Mouse (Mus musculus): Measurements from ENCODE around the gene Marcks.

Gene Marcks

GRCm38 (mm10) chr10:37138778-37139442 lies at the start of gene Marcks:
Gene Marcks (minus strand): TSS chr10:37138920.
- DNase-seq = peak; percentile 89

DNA sequence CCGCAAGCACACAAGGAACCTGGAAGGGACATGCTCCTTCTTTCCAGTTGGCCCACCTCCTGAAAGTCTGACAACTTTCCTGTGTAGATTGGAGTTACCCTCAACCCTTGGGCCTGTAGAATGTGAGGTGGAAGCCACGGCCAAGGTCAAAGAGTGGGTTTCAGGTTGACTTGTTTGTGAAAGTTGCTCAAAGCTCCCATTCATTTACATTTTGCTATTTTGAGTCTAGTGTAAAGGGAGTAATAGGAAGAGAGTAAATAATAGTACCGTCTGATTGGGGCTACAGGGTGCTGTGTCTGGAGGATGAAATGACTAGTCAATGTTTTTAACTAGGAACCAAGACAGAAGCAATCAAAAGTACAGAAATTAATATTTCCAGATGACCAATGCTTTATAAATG lies 38.4 kb upstream of the Marcks start:
- no peak for DNase-seq

- DNase-seq = no peak
Observed at GRCm38 (mm10) chr10:37172416-37172950, 33.8 kb upstream of the Marcks start.

DNA sequence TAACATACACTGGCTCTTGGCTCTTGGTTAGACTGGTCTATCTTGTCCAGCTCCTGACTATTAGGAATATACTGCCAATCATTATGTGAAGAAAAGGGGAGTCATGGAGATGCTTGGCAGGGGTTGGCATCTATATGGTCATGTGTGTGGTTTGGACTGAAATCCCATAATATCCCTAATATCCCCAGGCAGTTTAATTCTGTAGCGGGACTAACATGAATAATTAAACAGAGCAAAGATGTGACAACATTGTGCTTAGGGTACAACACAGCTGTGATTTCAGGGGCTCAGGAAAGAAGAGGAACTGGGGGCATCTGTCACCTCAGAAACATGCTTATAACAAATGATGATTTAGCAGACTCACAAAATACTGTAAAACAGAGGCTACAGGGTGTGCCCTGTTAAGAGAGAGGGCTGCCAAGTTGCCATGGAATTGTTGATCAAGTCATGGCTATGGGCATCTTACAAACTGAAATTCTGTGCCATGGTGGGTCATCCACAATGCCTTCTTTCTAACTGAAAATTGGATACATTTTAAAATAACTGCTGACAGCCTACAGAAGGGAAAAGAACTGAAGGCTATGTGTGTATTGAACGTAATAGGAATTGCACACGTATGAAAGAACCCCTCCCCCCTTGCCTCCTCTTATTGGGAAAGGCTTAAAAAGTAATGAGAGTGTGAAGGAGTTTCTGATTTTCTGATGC lies 33.1 kb upstream of the Marcks start:
- DNase-seq = no peak

DNA sequence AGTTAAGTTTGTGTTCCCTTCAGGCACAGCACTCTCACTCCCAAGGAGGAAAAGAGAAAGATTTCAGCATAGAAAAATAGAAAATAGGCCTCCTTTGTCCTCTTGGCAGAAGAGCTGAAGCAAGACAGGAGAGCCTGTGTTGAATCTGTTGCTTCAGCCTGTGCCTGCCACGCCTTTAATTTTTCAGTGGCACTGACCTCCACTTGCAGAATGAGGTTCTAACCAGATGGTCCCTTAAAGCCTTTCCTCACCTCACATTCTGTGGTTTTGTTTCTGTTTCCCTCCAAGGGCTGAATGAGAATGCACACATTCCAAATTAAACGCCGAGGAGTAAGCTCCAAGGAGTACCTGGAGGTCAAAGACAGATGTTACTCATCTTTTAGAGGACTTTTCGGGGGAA lies 32.2 kb upstream of the Marcks start:
- no peak for DNase-seq

DNA sequence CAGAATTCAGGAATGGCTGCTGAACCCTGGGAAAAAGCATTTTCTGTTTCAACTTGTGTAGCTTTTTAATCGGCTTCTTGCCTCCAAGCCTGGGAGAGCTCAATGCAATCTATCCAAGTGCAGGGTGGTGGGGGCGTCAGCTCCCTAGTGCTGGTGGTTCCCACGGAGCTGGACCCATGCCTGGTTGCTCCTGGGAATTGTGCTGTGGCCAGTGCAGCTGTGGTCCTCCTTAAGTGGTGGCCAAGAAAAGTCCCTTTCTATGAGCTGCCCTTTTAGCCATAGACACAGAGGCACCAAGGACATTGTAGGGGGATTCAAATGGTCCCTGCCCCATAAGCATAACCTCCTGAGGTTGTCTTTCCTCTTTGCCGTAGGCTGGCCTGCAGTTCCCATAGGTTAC lies 31.7 kb upstream of the Marcks start:
- no peak for DNase-seq

GRCm38 (mm10) chr10:37167527-37167926 lies 28.8 kb upstream of the Marcks start:
- DNase-seq = no peak

DNA sequence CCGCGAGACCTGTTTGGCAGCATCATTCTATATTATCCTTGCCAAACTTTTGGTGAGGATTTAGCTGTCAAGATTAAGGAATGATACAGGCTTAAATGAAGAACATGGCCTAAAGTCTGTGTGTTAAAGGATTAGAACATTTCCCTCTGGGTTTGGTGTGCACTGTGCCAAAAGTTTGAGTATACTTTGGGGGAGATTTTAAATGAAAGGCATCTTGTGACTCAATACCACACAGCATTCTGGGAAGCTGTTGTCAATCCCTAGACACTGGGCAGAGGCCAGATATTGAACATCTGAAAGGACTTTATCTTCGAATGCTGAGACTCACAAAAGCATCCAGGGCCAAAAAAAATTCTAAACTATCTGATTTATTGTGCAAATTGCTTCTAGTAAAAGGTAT lies 21.0 kb upstream of the Marcks start:
- DNase-seq = no peak

GRCm38 (mm10) chr10:37157156-37157555 lies 18.4 kb upstream of the Marcks start:
- DNase-seq = no peak

GRCm38 (mm10) chr10:37155131-37155530 lies 16.4 kb upstream of the Marcks start:
- DNase-seq = no peak

DNA sequence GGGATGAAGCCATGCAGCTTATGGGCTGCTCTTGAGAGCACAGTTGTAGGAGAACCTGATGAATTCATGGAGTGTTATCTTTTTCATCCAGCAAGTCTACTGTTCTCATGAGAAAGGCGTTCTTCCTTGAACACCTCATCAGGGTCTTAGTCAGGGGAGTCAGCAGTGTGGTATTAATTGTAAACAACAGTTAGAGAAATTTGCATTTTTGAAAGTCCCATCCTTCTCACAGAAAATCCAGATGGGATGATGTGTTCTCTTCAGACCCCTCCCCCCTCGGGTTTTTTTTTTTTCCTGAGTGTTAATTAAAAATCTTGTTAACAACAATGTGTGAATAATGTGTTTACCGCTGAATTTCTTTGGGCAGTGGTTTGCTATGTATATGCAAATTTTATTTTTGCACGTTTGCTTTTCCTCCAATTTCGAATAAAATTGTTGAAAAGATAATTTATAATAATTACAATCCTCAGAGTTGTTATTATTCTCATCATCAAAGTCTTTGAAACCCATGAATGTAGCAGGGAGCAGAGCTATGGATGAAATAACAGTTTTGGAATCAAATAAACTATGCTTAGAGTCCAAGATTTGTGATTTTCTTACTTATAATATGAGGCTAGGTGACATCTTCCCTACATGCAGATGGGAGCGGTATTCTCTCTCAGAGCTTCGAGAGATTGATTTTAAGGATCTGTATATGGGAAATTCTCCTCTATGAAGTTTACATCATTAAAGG lies 13.0 kb upstream of the Marcks start:
- DNase-seq = no peak

DNA sequence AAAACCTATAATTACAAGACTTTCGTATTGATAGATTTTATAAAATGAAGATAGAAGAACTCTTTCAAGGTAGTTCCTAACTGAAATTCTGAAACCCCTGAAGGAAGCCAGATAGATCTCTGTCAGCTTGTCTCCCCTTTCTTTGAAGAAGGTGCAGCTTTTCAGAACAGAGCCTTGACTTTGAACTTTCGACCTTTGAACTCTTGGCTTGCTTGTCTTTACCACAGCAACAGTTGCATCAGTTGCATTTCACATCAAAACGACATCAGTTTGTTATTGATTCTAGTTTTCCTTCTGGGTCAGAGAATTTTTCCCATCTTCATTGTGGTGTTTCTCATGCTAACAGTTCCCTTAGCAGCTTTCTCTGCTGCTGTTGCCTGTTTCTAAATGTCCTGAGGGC lies 9.3 kb upstream of the Marcks start:
- DNase-seq = no peak

GRCm38 (mm10) chr10:37145456-37145855 lies 6.7 kb upstream of the Marcks start:
- DNase-seq = no peak

GRCm38 (mm10) chr10:37141621-37142020 lies 2.9 kb upstream of the Marcks start:
- no peak for DNase-seq

GRCm38 (mm10) chr10:37140736-37141451 lies 2.2 kb upstream of the Marcks start:
- peak; percentile 90 for DNase-seq

- peak; percentile 5 for DNase-seq
Observed at GRCm38 (mm10) chr10:37140166-37140735, 1.5 kb upstream of the Marcks start.

DNA sequence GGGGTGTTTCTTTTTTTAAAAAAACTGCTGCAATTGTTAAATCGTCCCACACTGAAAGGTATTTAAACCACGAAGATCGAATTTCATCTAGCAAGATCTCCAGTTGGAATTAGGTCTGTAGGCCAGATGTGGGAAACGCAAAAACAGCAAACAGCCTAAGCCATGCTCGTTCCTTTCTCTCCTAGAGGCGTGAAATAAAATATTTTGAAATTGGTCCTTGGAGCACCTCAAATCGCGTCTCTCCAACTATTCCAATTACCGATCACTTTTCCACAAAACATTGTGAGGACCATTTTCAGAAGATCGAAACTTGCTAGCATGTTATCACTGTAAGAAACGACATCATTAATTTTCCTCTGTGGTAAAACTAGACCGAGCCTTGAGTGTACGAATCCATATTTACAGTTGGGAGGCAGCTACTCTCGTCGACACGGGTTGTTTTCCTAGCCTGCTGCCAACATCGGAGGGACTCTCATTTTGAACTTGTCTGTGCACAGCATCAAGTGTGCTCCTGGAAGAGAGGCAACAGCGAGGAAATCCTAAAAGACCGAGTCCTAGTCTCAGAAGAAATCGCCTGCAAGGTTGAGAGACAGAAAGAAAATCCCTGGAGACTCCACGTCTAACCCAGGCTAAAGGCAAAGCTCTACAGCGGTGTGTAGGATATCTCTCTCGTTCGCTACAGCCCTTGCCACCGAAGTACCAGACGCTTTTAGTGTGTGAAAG lies 884 bp upstream of the Marcks start:
- peak; percentile 11 for DNase-seq

DNA sequence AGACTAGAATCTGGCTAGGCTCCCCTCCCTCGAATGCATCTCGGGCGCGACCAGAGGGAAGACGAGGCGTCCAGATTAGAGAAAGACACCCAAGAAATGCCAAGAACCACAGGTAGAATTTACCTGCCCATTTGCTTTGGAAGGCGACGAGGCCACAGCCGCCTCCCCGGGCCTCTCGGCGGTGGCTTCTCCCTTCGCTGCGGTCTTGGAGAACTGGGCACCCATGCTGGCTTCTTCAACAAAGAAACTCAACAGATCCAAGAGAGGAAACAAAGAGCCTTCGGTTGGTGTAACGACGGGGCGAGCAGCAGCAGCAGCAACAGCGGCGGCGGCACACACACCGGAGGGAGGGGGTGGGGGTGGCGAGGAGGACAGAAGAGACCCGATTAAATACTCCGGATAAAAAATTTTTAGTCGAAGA lies 399 bp downstream of the Marcks start:
- peak; percentile 10 for DNase-seq

DNA sequence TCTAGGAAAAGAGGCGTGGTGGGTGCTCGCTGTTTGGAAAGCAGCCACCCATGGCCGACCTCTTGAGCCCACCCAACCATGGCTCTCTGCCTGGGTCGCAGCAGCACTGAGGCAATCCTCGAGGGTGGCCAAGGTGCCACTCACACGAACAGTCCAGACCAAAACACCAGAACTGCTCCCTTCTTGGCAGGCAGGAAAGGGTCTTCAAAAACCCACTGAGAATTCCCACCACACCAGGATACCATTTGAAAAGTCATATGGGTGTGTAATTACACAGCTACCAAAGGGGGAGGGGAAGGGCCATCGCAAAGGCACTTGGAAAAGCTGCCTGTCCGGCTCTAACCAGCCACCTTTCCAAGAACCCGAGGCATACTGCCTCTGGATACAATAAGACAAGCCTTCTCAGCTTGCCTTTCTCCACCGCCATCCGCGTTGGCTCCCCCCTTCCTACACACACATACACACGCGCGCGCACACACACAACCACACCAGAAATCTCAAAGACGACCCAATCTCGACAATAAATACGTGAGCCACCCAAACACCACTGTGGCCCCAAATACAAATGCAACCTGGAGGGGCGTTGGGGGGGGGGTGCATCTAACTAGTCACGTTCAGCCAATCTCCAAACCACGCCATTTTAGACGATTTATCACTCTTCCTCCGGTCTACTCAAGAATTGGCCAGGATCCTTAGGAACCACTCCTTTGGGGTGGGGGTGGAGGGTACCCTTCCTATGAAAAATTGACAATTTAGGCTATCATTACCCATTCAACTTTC lies 999 bp downstream of the Marcks start:
- peak; percentile 46 for DNase-seq

GRCm38 (mm10) chr10:37136981-37137518 lies 1.7 kb downstream of the Marcks start:
- DNase-seq = peak; percentile 82
